Mouse (Mus musculus) CH12.LX (cell line): ENCODE data around the gene Gm44502. TPM values are rescaled to one million over a fixed set of nuclear protein-coding genes. Genes with fewer than 3 reads are reported as not detected.

ENCODE experiments used
- DNase-seq: peaks from one replicate; pipeline ENCODE4 v3.0.0-alpha.2; 2013; ENCODE audit errors: extremely low read depth
- H3K27ac ChIP-seq: 2 replicates; pipeline ENCODE4 v1.5.1; 2012; ENCODE audit warnings: low read depth, mild to moderate bottlenecking, control low read depth, moderate library complexity; ENCODE audit not compliant: insufficient read depth
- H3K27me3 ChIP-seq: replicated peaks from 2 replicates; pipeline ENCODE3; 2012; ENCODE audit warnings: inconsistent platforms
- H3K36me3 ChIP-seq, 2 experiments: replicated peaks in 1 of 2; 2 replicates each; pipeline versions ENCODE3 to v1.6.1; 2012; ENCODE audit warnings: inconsistent platforms in 1 of 2, low read length in 1 of 2, mild to moderate bottlenecking in 1 of 2, mixed read lengths in 1 of 2, moderate library complexity in 1 of 2; ENCODE audit not compliant: control insufficient read depth in 1 of 2, insufficient read depth in 1 of 2
- H3K4me1 ChIP-seq, 2 experiments: 2 replicates each; pipeline ENCODE4 v1.6.1; 2012; ENCODE audit warnings: inconsistent platforms in 1 of 2, moderate library complexity in 1 of 2; ENCODE audit not compliant: insufficient read depth in 2 of 2, control insufficient read depth in 1 of 2
- H3K4me2 ChIP-seq: 2 replicates; pipeline ENCODE4 v1.6.1; 2012; ENCODE audit warnings: low read depth, mild to moderate bottlenecking, control low read depth; ENCODE audit not compliant: poor library complexity, insufficient read depth, severe bottlenecking
- H3K4me3 ChIP-seq, 3 experiments: fragments of 150-350 bp in 1 of 3; sonication (generic) in 1 of 3; replicated peaks in 1 of 3; 2 replicates each; pipeline versions ENCODE3 to v1.5.1; 2011 to 2012; ENCODE audit warnings: low read depth in 2 of 3, low read length in 2 of 3, mild to moderate bottlenecking in 2 of 3, moderate library complexity in 2 of 3, control low read depth in 1 of 3, improper control_type of control experiment in 1 of 3, inconsistent platforms in 1 of 3, mixed read lengths in 1 of 3; ENCODE audit not compliant: poor library complexity in 1 of 3
- H3K79me2 ChIP-seq: replicated peaks from 2 replicates; pipeline ENCODE4 v1.6.1; 2012; ENCODE audit warnings: mild to moderate bottlenecking, moderate library complexity; ENCODE audit not compliant: control insufficient read depth, poor library complexity, insufficient read depth, severe bottlenecking; ENCODE audit errors: extremely low read depth
- H3K9ac ChIP-seq: 2 replicates; pipeline ENCODE4 v1.6.1; 2012; ENCODE audit warnings: low read depth, mild to moderate bottlenecking, control low read depth, moderate library complexity; ENCODE audit not compliant: insufficient read depth
- H3K9me3 ChIP-seq: replicated peaks from 2 replicates; pipeline ENCODE3; 2012; ENCODE audit warnings: low read length, inconsistent platforms, mixed read lengths
- CHD1 ChIP-seq: IDR thresholded peaks from 2 replicates; pipeline ENCODE4 v1.6.1; 2012; ENCODE audit warnings: low read depth, low read length, improper control_type of control experiment, inconsistent platforms
- CTCF ChIP-seq, 2 experiments: IDR thresholded peaks in 1 of 2; conservative IDR thresholded peaks in 1 of 2; 2 replicates each; pipeline ENCODE4 v1.5.1; 2011 to 2012; ENCODE audit warnings: low read depth in 2 of 2, low read length in 2 of 2, improper control_type of control experiment in 1 of 2, inconsistent platforms in 1 of 2, mild to moderate bottlenecking in 1 of 2, moderate library complexity in 1 of 2
- E2F4 ChIP-seq: IDR thresholded peaks from 2 replicates; pipeline ENCODE4 v1.6.1; 2011; ENCODE audit warnings: low read depth, low read length, improper control_type of control experiment; ENCODE audit not compliant: insufficient replicate concordance
- ELF1 ChIP-seq: IDR thresholded peaks from 2 replicates; pipeline ENCODE4 v1.6.1; 2014; ENCODE audit warnings: low read depth, mild to moderate bottlenecking, inconsistent platforms, low read length, improper control_type of control experiment
- ETS1 ChIP-seq: conservative IDR thresholded peaks from 2 replicates; pipeline ENCODE4 v1.6.1; 2012; ENCODE audit warnings: low read depth, mild to moderate bottlenecking, inconsistent platforms, low read length, improper control_type of control experiment, moderate library complexity
- GABPA ChIP-seq: IDR thresholded peaks from 2 replicates; pipeline ENCODE4 v1.6.1; 2012; ENCODE audit warnings: low read depth, low read length, improper control_type of control experiment, inconsistent platforms; ENCODE audit not compliant: insufficient replicate concordance
- JUND ChIP-seq: conservative IDR thresholded peaks from 2 replicates; pipeline ENCODE4 v1.6.1; 2011; ENCODE audit warnings: low read depth, low read length, improper control_type of control experiment
- MAZ ChIP-seq: IDR thresholded peaks from 2 replicates; pipeline ENCODE4 v1.6.1; 2012; ENCODE audit warnings: low read depth, mild to moderate bottlenecking, inconsistent platforms, low read length, improper control_type of control experiment, moderate library complexity
- MEF2A ChIP-seq: IDR thresholded peaks from 2 replicates; pipeline ENCODE4 v1.6.1; 2014; ENCODE audit warnings: low read depth, mild to moderate bottlenecking, inconsistent platforms, low read length, improper control_type of control experiment, borderline replicate concordance
- MXI1 ChIP-seq: IDR thresholded peaks from 2 replicates; pipeline ENCODE4 v1.6.1; 2011; ENCODE audit warnings: mild to moderate bottlenecking, low read depth, low read length, improper control_type of control experiment
- MYC ChIP-seq: IDR thresholded peaks from 2 replicates; pipeline ENCODE4 v1.6.1; 2011; ENCODE audit warnings: low read depth, mild to moderate bottlenecking, improper control_type of control experiment, low read length
- NELFE ChIP-seq: IDR thresholded peaks from 2 replicates; pipeline ENCODE4 v1.6.1; 2011; ENCODE audit warnings: low read depth, low read length, improper control_type of control experiment
- POLR2A ChIP-seq: IDR thresholded peaks from 2 replicates; pipeline ENCODE4 v1.6.1; 2011; ENCODE audit warnings: low read depth, mild to moderate bottlenecking, improper control_type of control experiment, low read length
- SIN3A ChIP-seq: IDR thresholded peaks from 2 replicates; pipeline ENCODE4 v1.6.1; 2012; ENCODE audit warnings: low read length, improper control_type of control experiment, inconsistent platforms
- SMC3 ChIP-seq: IDR thresholded peaks from 2 replicates; pipeline ENCODE4 v1.6.1; 2011; ENCODE audit warnings: low read depth, low read length, improper control_type of control experiment
- TCF12 ChIP-seq: IDR thresholded peaks from 2 replicates; pipeline ENCODE4 v1.6.1; 2014; ENCODE audit warnings: low read depth, mild to moderate bottlenecking, inconsistent platforms, low read length, improper control_type of control experiment
- UBTF ChIP-seq: IDR thresholded peaks from 2 replicates; pipeline ENCODE4 v1.6.1; 2012; ENCODE audit warnings: low read depth, mild to moderate bottlenecking, inconsistent platforms, low read length, improper control_type of control experiment, moderate library complexity
- ZKSCAN1 ChIP-seq: IDR thresholded peaks from 2 replicates; pipeline ENCODE4 v1.6.1; 2012; ENCODE audit warnings: low read depth, inconsistent platforms, low read length, improper control_type of control experiment, borderline replicate concordance
- ZNF384 ChIP-seq: IDR thresholded peaks from 2 replicates; pipeline ENCODE4 v1.6.1; 2012; ENCODE audit warnings: low read depth, low read length, improper control_type of control experiment, inconsistent platforms
- dilution Hi-C: fragments of 300-500 bp; cut with MboI; formaldehyde crosslinking; loops from 2 replicates; pipeline ENCODE4 v1.14.3; 2020; ENCODE audit warnings: low sequenced_read_pairs; ENCODE audit not compliant: extremely low pct_unique_long_range_greater_than_20kb, extremely low pct_ligation_motif_present
- in situ Hi-C: fragments of 300-500 bp; cut with MboI; formaldehyde crosslinking; loops from 3 replicates; pipeline ENCODE4 v1.14.3; 2019; ENCODE audit warnings: low sequenced_read_pairs, low pct_ligation_motif_present, low pct_unique_long_range_greater_than_20kb, mixed read lengths
- polyA plus RNA-seq: library from polyadenylated mRNA; unstranded; fragments of >175 nt; gene quantifications from 2 replicates; pipeline ENCODE4 v1.2.1, GENCODE M21; 2012; ENCODE audit warnings: low read depth; ENCODE audit not compliant: insufficient read length
- total RNA-seq, 2 experiments: library from RNA; depleted of rRNA; stranded (reverse); fragments of 300-350 nt in 1 of 2; fragments of >200 nt in 1 of 2; gene quantifications; 2 replicates each; pipeline ENCODE4 v1.2.3; 2012 to 2014

The Gm44502 gene
- total and polyA plus RNA-seq, 3 experiments = 0.13 to 0.15 TPM; not detected in 1

- no peak overlapping the region for H3K27ac ChIP-seq
- H3K4me2 ChIP-seq = no peak overlapping the region
Measured at GRCm38 (mm10) chr15:89461321-89461720, 31.8 kb upstream of the Gm44502 start.

GRCm38 (mm10) chr15:89460298-89460697 lies 30.8 kb upstream of the Gm44502 start:
- no peak overlapping the region for H3K4me2 ChIP-seq
- DNase-seq = no peak
- H3K79me2 ChIP-seq = no peaks in the 10 kb centered on the region
- TF ChIP-seq POLR2A (no peak), NELFE (no peak), JUND (no peak), MEF2A (no peak), ETS1 (no peak), CTCF (conservative IDR thresholded peaks at IDR 0.05 in 1 of 2, IDR thresholded peaks at IDR 0.05 in 1 of 2; ENCODE audit: low read depth in 2 of 2, low read length in 2 of 2) (no peak), SMC3 (no peak), SIN3A (no peak), GABPA (no peak), MYC (no peak), ZKSCAN1 (no peak), E2F4 (no peak), TCF12 (no peak), CHD1 (no peak), ZNF384 (no peak), MXI1 (no peak)
- H3K9me3 ChIP-seq = no peaks in the 10 kb centered on the region
- H3K4me3 ChIP-seq = no peak overlapping the region
- dilution Hi-C loops = no loop called here
- H3K27ac ChIP-seq = no peak overlapping the region
- peaks cover 75% of the 10 kb centered on the region for H3K27me3 ChIP-seq
- in situ Hi-C loops = no loop called here
- H3K36me3 ChIP-seq = no peaks in the 10 kb centered on the region
- H3K4me1 ChIP-seq = peaks cover 3 to 5% of the 10 kb centered on the region in 2 experiments
- H3K9ac ChIP-seq = no peak overlapping the region

More at GRCm38 (mm10) chr15:89461321-89461720, 31.8 kb upstream of the Gm44502 start:
- in situ Hi-C loops = no loop called here
- Histone ChIP-seq H3K4me1 (peaks cover 3 to 5% of the 10 kb centered on the region in 2 experiments), H3K9me3 (no peaks in the 10 kb centered on the region), H3K79me2 (no peaks in the 10 kb centered on the region), H3K4me3 (no peak overlapping the region), H3K9ac (no peak overlapping the region), H3K36me3 (no peaks in the 10 kb centered on the region), H3K27me3 (peaks cover 67% of the 10 kb centered on the region)
- TF ChIP-seq ELF1 = no peak
- TF ChIP-seq CTCF (conservative IDR thresholded peaks at IDR 0.05 in 1 of 2, IDR thresholded peaks at IDR 0.05 in 1 of 2; ENCODE audit: low read depth in 2 of 2, low read length in 2 of 2) = no peak
- TF ChIP-seq SIN3A = no peak
- TF ChIP-seq POLR2A = no peak
- TF ChIP-seq MYC = no peak
- no peak for TF ChIP-seq MAZ
- TF ChIP-seq UBTF = no peak
- DNase-seq = no peak
- dilution Hi-C loops = no loop called here
